19 mouse cellular contexts compared by ENCODE assay signal in the genomic region with DNA sequence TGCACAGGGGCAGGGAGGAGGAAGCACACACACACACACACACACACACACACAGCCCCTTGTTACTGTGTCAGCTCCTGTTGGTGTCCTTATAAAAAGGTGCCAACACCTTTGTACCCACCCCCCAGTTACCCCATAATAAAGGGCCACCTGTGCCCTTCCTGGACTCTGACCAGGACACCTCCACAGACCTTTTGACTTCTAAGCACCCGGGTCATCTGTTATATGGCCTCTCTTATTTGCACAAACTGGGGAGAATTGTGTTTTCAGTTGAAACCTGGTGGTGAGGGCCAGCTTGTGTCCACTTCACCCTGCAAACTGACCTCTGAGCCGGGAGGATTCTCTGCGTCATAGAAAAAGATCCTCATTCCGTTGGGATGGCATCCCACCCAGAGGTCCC. TPM values are rescaled to one million over a fixed set of nuclear protein-coding genes. Genes with fewer than 3 reads are reported as not detected.
"Had no signal": no experiment of that assay in that cellular context is flagged by ENCODE, and none has a peak within 500 bp of the region (broad histone marks: within the 10 kb centered on the region; RNA-seq: fewer than 3 reads in every experiment).

No protein-coding gene starts in this region.

- DNase-seq: kidney, adult 18-20 months; kidney, postnatal 25 days; lung, embryonic 14.5 days; retina, postnatal 1 day; right cerebral cortex, postnatal 25 days; spleen, adult 18-20 months; thymus, postnatal 25 days had no signal

- ATAC-seq: intestine, embryonic 16.5 days; lung, postnatal 0 days; midbrain, embryonic 15.5 days had no signal

- H3K9ac ChIP-seq: limb, embryonic 12.5 days; limb, embryonic 15.5 days; lung, embryonic 14.5 days; midbrain, embryonic 12.5 days; midbrain, embryonic 15.5 days; neural tube, embryonic 13.5 days; stomach, embryonic 15.5 days had no signal

- H3K4me1 ChIP-seq: limb, embryonic 12.5 days; limb, embryonic 15.5 days had no signal

- H3K9me3 ChIP-seq: limb, embryonic 12.5 days; limb, embryonic 15.5 days; midbrain, embryonic 12.5 days; midbrain, embryonic 15.5 days; neural tube, embryonic 13.5 days; stomach, embryonic 15.5 days had no signal

- H3K36me3 ChIP-seq: limb, embryonic 12.5 days; limb, embryonic 15.5 days; midbrain, embryonic 12.5 days; midbrain, embryonic 15.5 days; neural tube, embryonic 13.5 days; stomach, embryonic 15.5 days had no signal

- H3K27ac ChIP-seq: kidney, postnatal 0 days; limb, embryonic 12.5 days; limb, embryonic 15.5 days; macrophage; midbrain, embryonic 12.5 days; midbrain, embryonic 15.5 days; neural tube, embryonic 13.5 days; stomach, embryonic 15.5 days had no signal

- H3K4me3 ChIP-seq: limb, embryonic 12.5 days; limb, embryonic 15.5 days; midbrain, embryonic 12.5 days; midbrain, embryonic 15.5 days; neural tube, embryonic 13.5 days; stomach, embryonic 15.5 days had no signal

- H3K27me3 ChIP-seq: limb, embryonic 12.5 days; limb, embryonic 15.5 days; midbrain, embryonic 12.5 days; midbrain, embryonic 15.5 days; neural tube, embryonic 13.5 days; stomach, embryonic 15.5 days had no signal

- H3K4me2 ChIP-seq: limb, embryonic 12.5 days; limb, embryonic 15.5 days; lung, embryonic 14.5 days; midbrain, embryonic 12.5 days; midbrain, embryonic 15.5 days; neural tube, embryonic 13.5 days; stomach, embryonic 15.5 days had no signal

RNA-seq across cellular contexts. Expression of gene Pon1, which starts 22.3 kb away (rescaled TPM):
- polyA plus RNA-seq: intestine, embryonic 16.5 days; kidney, embryonic 14.5 days; limb, embryonic 12.5 days; lung, embryonic 14.5 days; macrophage; midbrain, embryonic 12.5 days; neural tube, embryonic 13.5 days; thymus, postnatal 0 days had no signal
